Mouse (Mus musculus) lung, adult 2 months (tissue): ENCODE data around the gene Mei1. TPM values are rescaled to one million over a fixed set of nuclear protein-coding genes. Genes with fewer than 3 reads are reported as not detected.
A peak's percentile ranks its signal among the peaks of the same experiment; 100 is the strongest.

Source experiments
- DNase-seq: peaks from one replicate; pipeline ENCODE4 v3.0.0; 2022
- H3K4me1 ChIP-seq: fragments of 200-500 bp; 2 replicates; pipeline ENCODE4 v1.6.1; 2011; ENCODE audit warnings: low read length; ENCODE audit not compliant: control insufficient read depth, insufficient read depth
- H3K4me3 ChIP-seq: fragments of 200-500 bp; replicated peaks from 2 replicates; pipeline ENCODE3; 2011; ENCODE audit warnings: low read depth, mild to moderate bottlenecking, control low read depth, low read length; ENCODE audit errors: extremely low read depth
- CTCF ChIP-seq: fragments of 200-500 bp; IDR thresholded peaks from 2 replicates; pipeline ENCODE4 v1.5.1; 2011; ENCODE audit warnings: mild to moderate bottlenecking, low read length, control low read depth; ENCODE audit not compliant: insufficient read depth
- POLR2A ChIP-seq: fragments of 200-500 bp; IDR thresholded peaks from 2 replicates; pipeline ENCODE4 v1.6.1; 2011; ENCODE audit warnings: low read depth, mild to moderate bottlenecking, control low read depth, low read length, borderline replicate concordance; ENCODE audit errors: extremely low read depth
- WGBS: fragments of 180-500 bp; shearing (Covaris S2); methylation state at CpG from one replicate; pipeline ENCODE4 v1.1.7; 2018; 5-methylcytosine and 5-hydroxymethylcytosine counted together
- polyA plus RNA-seq: library from polyadenylated mRNA; depleted of rRNA; stranded (reverse); fragments of >200 nt; gene quantifications from 2 replicates; pipeline ENCODE4 v1.2.3, GENCODE M21; 2012

Mei1 gene
- polyA plus RNA-seq, 1 experiment, result not detected

- Histone ChIP-seq H3K4me1 (peaks cover 10% of the 10 kb centered on the region), H3K4me3 (peak overlapping the region; percentile 59)
- DNase-seq, result peak; percentile 39
- TF ChIP-seq CTCF (no peak), POLR2A (no peak)
- 39% methylated on average over 9 of the region's 9 CpGs for WGBS
Observed at GRCm38 (mm10) chr15:82148510-82148911, 78.7 kb downstream of the Mei1 start.

DNA sequence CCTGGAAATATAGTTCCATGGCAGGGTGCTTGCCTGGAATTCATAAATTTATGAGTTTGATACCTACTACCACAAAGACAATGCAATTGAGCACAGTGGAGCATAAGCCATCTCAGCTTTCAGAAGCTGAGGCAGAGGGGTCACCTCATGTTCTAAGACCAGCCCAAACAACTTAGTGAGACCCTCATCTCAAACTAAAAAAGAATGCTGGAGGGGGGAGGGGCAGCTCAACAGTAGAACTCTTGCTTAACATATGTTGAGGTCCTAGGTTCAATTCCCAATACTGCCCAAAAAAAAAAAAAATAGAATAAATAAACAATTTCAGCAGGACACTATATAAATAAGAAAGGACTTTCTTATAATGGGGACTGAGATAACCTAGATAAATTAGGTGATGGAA is 80.2 kb downstream of the Mei1 start:
- DNase-seq, result no peak
- no peak overlapping the region for H3K4me3 ChIP-seq
- TF ChIP-seq CTCF (no peak), POLR2A (no peak)
- H3K4me1 ChIP-seq, result peaks cover 10% of the 10 kb centered on the region; the same call in 1 of the 2 replicates

GRCm38 (mm10) chr15:82151176-82151575 is 81.4 kb downstream of the Mei1 start:
- Histone ChIP-seq H3K4me3 (no peak overlapping the region), H3K4me1 (peaks cover 6% of the 10 kb centered on the region; the same call in 1 of the 2 replicates)
- TF ChIP-seq POLR2A, result no peak
- no peak for TF ChIP-seq CTCF
- WGBS, result 85% methylated on average over 4 of the region's 4 CpGs
- DNase-seq, result no peak

DNA sequence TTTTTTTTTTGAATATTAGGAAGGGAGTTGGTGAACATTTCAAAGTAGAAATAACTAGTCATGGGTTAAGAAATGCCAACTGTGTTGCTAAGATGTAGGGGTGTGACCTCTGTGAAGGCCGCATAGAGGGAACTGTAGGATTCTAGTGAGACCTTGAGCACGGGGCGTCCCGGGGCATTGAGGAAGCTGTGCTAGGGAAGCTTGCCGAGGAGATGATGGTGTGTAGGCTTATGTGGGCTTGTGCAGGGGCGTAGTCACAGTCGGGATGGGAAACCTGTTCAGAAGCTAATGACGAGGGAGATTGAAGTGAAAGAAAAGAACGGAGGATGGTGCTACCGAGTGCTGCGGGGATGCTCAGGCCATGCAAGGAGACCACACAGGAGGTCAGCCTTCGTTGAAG is 82.2 kb downstream of the Mei1 start:
- 67% methylated on average over 12 of the region's 12 CpGs for WGBS
- Histone ChIP-seq H3K4me1 (peaks cover 9% of the 10 kb centered on the region; the same call in 1 of the 2 replicates), H3K4me3 (no peak overlapping the region)
- no peak for TF ChIP-seq POLR2A
- TF ChIP-seq CTCF, result no peak
- DNase-seq, result no peak

GRCm38 (mm10) chr15:82152435-82152834 is 82.6 kb downstream of the Mei1 start:
- TF ChIP-seq POLR2A, result no peak
- TF ChIP-seq CTCF, result no peak
- no peak for DNase-seq
- Histone ChIP-seq H3K4me3 (no peak overlapping the region), H3K4me1 (peaks cover 9% of the 10 kb centered on the region; the same call in 1 of the 2 replicates)
- WGBS, result 76% methylated on average over 7 of the region's 7 CpGs

DNA sequence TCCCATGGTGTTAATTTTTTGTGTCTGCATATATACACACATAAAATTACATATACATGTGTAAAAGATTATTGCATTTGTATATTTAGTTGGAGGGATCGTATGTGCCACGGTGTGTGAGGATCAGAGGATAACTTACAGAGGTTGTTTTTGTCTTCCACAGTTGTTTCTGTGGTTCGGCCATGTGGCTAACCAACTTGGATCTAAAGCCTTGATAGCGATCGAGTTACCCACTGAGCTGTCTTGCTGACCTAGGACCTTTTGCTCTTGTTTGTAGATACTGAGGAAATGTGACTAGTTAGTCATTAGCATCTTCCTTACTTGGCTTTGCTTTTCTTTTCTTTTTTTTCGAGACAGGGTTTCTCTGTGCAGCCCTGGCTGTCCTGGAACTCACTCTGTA is 86.5 kb downstream of the Mei1 start:
- TF ChIP-seq CTCF (no peak), POLR2A (no peak)
- WGBS, result 86% methylated on average over 6 of the region's 6 CpGs
- Histone ChIP-seq H3K4me1 (peaks cover 17% of the 10 kb centered on the region), H3K4me3 (no peak overlapping the region)
- no peak for DNase-seq

DNA sequence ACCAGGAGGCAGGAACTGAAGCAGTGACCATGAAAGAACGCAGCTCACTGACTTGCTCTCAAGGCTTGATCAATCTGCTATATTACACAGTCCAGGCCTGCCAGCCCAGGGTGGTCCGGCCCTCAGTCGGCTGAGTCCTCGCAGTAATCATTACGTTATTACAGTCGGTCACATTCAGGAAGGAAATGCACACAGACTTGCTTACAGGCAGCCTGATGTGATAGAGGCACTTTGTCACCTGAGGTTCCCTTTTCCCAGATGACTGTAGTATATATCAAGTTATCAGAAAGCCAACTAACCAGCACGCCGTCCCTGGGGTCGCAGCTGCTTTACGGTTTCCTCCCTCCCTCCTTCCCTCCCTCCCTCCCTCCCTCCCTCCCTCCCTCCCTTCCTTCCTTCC is 87.1 kb downstream of the Mei1 start:
- no peak for DNase-seq
- TF ChIP-seq POLR2A, result no peak
- TF ChIP-seq CTCF, result no peak
- Histone ChIP-seq H3K4me1 (peaks cover 17% of the 10 kb centered on the region), H3K4me3 (no peak overlapping the region)
- 56% methylated on average over 10 of the region's 10 CpGs for WGBS

- Histone ChIP-seq H3K4me1 (peaks cover 21% of the 10 kb centered on the region), H3K4me3 (no peak overlapping the region)
- WGBS, result 39% methylated on average over 17 of the region's 17 CpGs
- DNase-seq, result no peak
- TF ChIP-seq CTCF (no peak), POLR2A (no peak)
Observed at GRCm38 (mm10) chr15:82158243-82159035, 88.6 kb downstream of the Mei1 start.

DNA sequence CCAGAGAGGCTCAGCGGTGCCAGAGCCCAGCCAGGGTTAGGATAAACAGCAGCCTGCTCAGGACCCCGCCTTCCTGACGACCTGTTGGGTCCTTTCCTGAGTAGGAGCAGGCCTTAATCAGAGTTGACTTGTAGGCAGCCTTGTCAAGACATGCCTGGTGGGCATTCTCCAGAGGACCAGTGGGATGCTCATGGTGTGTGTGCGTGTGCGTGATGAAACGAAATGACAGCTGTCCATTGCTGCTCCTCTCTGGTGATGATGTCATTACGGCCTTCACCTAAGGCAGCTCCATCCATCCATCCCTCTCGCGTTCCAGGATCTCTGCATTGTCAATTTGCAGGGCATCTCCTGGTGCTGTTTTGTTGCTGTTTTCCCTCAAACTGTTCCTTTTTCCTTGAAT is 89.7 kb downstream of the Mei1 start:
- 80% methylated on average over 9 of the region's 9 CpGs for WGBS
- DNase-seq, result no peak
- peaks cover 28% of the 10 kb centered on the region for H3K4me1 ChIP-seq
- H3K4me3 ChIP-seq, result no peak overlapping the region
- TF ChIP-seq CTCF, result no peak
- TF ChIP-seq POLR2A, result no peak
